Mouse (Mus musculus) layer of hippocampus, adult 18-20 months (tissue): ENCODE measurements around the gene Adcy6. TPM values are rescaled to one million over a fixed set of nuclear protein-coding genes. Genes with fewer than 3 reads are reported as not detected.

ENCODE experiments used
- DNase-seq, 2 experiments: peaks; one replicate each; pipeline ENCODE4 v3.0.0; 2022; ENCODE audit warnings: low spot score in 2 of 2
- total RNA-seq, 2 experiments: library from RNA; stranded (reverse); gene quantifications; 2 replicates each; pipeline ENCODE4 v1.2.3; 2021

Adcy6 gene
- total RNA-seq, 2 experiments from 2014 or later: 46.5 to 48.2 TPM

DNA sequence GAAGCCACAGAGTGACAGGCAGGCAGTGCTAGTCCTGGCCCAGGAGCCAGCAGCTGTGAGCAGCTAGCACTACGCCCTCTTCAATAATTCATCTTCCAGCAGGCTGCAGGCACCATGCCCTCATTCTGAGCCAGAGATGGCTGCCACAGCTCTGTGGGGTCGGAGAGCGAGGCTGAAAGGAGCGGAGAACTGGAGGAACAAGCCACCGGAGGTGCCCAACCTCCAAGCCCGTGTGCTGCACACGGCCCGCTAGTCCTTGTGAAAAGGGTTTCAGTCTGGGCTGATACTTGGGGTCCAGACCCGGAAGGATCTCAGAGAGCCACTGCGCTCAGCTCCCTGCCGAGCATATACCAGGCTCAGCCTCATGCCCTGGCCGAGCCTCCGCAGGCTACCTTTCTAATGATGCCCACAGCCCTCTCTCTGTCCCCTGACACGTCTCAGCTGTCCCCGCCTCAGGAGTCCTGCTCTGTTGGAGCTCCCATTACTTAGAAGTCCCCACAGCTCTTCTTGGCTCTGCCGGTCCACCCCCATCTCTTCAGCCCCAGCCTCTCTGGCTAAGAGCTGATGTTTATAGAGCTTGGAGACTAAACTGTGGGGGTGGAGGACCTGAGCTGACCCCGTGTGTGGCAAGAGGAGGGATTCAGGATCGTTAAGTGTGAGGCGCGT is 18.8 kb upstream of the Adcy6 start:
- no peak for DNase-seq

DNA sequence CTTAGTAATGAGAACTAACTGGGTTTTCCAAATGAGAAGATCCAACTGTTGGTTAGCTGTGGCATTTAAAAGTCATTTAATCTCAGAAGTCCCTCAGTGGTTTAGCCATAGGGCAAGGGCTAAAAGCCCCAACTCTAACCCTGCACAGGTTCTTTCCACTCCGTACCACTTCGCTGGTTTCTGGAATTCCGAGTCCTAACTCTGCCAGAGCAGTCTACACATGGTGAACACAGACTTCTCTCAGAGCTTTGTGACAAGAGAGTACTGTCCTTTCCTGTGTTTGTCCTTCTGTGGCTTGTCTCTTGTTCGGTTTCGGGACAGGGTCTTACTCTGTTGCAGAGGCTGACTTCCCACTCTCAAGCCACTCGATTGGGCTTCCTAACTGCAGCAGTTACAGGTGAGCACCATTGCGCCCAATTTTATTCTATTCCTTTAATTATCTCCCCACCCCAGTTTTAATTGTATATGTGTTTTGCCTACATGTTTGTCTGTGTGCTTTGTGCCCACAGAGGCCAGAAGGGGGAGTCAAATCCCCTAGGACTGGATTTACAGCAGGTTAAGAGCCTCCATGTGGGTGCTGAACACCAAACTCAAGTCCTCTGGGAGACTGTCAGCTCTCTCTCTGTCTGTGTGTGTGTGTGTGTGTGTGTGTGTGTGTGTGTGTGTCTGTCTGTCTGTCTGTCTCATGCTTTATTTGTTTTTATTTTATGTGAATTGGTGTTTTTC is 16.8 kb upstream of the Adcy6 start:
- DNase-seq: no peak

DNA sequence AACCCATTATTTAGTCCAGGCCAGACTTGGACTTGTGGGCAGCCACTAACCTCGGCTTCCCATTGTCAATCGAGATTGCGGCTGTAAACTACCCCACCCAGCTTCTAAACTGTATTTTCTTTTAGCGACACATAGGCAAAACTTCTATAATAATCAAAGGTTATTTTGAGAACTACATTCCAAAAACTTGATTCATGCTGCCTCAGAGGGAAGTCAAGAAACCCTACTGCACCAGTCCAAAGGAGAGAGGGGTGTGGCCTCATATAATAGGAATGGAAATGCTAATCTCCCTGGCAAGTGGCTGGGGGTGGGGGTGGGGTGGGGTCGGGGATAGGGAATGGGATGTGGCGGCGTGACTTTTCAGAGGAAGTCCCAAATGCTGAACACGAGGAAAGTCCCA is 16.2 kb upstream of the Adcy6 start:
- no peak for DNase-seq

DNA sequence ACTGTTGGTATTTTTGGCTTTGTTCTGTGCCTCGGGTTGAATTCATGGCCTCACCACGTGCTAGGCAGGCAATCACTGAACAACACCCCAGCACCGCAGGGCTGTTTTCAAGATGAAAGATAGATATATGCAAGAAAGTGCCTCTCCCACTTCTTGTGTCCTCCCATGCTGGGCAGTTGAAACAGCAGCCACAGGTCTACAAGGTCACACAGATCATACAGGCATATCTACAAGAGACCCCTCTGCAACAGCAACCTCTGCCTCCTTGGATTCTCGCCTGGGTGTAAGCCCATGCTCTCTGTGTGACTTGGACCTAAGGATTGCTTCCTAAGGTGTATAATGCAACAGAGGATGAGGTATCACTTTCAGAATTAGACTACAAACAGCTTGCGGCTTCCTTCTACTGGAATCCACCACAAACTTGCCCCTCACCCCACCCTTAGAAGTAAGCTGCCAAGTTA is 13.5 kb upstream of the Adcy6 start:
- DNase-seq: no peak

DNA sequence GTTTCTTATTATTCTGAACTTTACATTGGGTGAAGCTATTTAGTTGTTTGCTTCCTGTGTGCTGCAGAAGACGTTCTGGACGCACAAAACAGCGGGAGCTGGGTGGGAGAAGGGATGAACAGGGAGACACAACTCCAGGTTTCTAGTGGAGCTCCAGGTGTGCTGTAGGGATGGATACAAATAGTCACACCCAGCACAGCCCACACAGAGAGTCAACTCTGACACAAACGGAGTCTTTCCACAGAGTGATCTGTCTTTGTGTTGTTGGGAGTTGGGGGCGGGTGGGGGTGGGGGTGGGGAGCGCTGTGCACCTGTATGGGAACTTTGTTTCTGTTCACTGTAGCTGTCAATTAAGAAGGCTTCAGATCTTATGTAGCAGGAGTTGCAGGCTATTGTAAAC is 12.8 kb upstream of the Adcy6 start:
- DNase-seq: no peak

DNA sequence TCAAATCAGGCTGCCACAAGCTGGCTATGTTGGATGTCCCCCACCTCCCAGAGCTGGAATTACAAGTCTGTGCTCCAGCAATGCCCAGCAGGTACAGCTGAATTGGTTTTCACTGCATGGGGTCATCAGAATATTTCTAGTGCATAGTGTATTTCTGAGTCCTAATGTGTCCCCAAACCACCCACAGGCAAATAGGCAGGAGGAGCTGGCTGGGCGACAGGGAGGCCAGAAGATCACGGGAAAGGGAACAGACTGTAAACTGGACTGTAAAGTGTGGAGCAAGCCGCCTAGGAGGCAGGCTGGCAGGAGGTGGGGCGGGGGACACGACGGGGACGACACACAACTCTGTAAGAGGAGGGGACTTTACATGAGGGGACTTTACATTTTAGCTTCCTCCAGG is 12.3 kb upstream of the Adcy6 start:
- DNase-seq: no peak

DNA sequence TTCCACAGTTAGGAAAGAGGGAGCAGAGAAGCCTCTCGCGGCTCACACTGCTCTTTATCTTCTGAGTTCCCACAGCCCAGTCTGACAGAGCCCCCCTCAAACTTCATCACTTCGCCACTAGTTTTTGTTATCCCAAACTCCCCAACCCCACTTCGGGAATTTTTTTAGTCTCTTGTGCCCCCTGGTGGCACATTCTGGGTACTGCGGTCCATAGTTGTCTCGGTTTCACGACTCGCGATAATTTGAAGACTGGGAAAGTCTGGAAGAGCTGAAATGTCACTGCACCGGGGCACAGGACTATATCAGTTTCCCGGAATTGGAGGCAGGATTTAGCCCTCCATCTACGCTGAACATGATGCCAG is 7.3 kb upstream of the Adcy6 start:
- DNase-seq: peak; percentile 65 to 78

DNA sequence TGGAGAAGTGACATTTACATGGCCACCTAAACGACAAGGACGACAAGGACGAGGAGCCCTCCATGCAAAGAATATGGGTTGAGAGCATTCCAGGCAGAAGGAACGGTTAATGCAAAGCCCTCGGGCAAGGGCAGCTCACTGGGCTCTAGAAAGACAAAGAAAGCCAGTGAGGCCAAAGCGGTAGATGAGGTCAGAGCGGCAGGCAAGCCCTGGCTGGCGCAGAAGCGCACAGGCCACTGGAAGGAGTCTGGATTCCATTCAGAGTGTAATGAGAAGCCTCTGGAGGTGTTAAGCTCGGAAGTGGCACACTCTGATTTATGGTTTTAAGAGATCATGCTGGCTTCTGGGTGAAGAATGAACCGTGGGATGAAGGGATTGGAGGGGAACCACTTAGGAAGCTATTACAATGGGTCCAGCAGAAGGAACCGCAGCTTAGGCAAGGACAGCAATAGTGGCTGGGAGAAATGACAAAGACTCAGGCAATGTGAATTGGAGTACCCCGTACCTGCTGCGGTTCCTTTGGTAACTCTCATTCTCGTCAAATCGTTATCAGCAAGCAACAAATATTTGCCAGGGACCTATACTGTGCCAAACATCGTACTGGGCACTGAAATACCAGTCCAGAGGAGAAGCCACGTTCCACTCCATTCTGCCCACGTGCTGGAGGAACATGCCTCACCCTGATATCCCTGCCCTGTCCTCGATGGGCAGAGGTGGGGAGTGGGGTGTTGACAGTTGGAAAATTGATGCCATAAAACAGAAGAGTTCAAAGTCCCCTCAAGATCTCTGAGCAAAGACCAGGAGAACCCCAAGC is 6.7 kb upstream of the Adcy6 start:
- no peak for DNase-seq

DNA sequence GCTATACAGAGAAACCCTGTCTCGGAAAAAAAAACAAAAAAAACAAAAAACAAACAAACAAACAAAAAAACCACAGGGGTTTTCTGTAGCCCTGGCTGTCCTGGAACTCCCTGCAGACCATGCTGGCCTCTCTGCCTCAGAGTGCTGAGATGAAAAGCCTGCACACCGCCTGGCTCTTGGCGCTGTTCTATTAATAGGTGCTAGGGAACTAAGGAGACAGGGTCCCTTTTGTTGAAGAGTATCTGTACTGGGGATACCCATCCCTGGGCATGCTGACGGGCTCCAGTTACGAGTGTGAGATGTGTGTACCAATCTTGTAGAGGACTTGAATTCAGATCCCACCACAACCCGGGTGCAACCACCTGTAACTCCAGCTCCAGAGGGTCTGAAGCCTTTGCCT is 5.9 kb upstream of the Adcy6 start:
- no peak for DNase-seq

DNA sequence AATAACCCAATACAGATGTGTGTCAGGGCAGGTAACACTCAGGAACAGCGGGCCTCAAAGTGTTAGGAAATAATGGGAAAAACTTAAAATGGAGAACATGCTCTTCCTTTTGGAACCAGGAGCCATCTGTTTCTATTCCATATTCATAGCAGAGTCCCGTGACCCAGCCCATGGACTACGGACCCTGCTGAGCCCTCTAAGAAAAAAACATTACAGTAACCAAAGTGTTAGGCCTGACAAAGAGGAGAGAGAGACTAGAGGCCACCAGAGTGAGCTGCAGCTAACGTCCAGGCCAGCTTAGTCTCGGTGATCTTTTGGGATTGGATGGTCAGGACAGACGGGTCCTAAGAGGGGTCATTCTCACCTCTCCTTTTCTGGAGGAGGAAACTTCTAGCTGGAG is 5.1 kb upstream of the Adcy6 start:
- no peak for DNase-seq

DNA sequence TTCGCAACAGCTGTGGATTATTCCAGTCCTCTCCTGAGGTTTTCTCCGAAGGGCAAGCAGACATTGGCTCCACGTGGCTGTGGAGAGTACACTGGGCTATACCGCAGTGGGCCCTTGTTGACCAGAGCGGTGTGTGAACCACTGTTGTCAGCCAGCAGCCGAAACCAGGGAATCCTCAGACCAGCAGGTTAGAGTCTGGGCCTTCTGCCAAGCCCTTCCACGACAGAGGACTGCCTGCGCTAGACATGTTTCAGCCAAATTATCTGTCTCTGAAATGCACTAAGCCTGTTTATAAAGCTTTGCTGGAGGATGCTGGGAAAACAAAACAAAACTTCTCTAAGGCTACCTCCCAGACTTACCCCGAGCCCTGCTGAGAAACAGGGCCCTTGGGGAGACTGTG is 4.7 kb upstream of the Adcy6 start:
- DNase-seq: no peak

DNA sequence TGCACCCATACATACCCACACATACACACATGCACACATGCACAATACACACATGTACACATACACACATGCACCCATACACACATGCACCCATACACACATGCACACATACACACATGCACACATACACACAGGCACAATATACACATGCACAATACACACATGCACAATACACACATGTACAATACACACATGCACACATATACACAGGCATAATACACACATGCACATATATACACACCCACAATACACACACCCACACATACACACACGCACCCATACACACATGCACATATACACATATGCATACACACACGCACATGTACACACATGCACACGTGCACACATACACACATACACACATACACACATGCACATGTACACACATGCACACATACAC is 2.4 kb upstream of the Adcy6 start:
- no peak for DNase-seq

DNA sequence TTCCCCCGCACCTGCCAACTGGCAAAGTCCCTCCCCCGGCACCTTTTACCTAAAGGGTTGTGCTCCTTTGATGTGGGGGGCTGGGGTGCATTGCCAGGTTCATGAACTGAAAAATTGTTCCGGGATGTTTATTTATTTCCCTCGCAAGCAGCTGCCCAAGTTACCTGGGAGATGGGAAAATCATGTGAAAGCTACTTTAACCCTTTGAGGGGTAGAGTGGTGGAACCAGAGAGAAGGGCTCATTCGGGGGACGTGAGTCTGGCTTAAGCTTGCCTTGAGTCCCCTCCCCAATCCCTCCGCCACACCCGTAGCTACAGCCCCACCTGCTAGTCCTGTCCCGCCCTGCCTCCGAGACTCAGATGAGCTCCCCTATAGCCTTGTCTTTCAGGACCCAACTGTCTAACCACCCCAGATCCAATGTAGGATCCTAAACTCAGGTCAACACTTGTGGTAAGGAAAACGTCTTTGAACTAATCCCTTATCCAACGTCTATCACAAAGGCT is 306 bp upstream of the Adcy6 start:
- no peak for DNase-seq

DNA sequence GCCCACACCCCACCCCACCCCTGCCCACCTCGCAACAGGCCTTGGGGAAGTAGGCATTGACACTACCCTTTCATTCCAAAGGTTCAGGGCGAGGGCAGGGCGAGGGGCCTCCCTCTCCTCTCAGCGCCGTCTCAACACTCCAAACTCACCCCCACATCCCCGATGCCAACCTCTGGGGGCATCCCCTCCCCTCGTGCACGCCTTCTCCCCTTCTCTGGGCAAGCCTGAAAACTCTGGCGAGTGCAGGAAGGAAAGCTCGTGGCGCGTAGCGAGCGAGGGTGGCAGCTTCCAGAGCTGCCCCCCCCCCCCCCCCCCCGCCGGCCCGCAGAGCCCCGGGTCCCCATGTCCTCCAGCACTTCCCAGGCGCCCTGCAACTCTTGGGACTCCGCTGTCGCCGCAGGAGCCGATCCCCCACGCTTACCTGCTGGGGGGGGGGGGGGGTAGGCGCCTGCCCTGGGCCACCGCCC is 1.1 kb downstream of the Adcy6 start:
- no peak for DNase-seq

DNA sequence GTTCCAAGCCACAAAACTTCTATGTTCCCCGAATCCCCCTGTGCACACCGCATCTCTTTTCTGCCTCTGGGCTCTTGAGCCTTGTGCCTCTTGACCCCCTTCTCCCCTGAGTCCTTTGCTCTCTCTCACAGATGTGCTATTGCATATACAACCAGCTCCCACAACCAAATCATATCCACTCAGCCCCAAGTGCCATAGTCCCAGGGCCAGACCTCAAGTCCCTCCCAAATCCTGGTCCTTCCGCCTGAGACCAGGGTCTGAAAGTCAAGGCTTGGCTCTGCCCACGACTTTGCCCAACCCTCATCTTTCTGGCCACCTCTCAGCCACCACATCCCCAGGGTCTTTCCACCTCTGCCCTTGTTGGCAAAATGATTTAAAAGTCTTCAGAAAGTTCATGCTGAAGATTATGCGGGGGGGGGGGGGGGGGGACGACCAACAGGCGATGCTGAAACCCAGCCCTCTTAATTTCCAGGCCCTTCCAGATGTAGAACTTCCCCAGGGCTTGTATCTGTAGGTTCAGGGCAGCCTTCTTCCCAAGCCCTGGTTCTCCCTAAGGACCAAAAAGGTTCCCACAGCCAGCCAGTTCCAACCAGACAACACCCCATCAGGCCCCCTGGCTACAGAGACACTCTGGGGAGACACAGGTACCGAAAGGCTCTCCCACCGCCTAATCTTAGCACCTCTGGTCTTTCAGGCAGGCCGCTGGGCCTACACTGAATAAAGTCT is 1.7 kb downstream of the Adcy6 start:
- DNase-seq: no peak

DNA sequence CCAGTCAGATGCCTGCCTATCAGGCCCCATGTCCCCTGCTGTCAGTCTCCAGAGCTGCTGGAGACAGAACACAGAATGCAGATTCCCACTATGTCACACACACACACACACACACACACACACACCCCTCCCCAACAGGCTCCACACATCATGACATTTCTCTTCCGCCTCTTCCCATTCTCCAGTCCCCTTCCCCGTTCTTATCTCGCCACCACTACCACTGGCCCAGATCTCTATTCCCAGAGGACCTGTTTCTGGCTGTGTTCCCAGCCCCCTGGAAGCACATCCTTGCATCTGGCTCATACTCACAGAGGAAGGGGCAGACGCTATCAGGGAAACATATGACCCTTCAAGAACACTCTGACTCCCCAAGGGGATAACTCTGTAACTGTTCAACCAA is 2.3 kb downstream of the Adcy6 start:
- no peak for DNase-seq

DNA sequence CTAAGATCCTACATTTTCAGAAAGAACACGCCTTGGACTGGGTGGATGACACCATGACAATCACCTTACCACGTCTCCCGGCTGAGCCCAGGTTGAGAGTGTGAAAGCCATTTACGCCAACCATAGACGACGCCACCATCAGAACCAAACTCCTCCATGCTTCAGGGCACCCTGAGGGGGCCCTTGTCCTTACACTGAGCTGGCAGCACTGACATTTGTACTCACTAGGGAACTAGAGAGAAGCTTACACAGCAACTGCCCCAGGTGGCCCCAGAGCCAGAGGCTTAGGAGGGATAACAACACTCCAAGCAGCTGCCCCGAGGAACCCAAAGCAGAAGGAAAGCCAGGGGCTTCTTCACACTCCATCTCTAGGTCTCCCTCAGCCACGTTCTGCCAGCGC is 3.1 kb downstream of the Adcy6 start:
- DNase-seq: no peak

DNA sequence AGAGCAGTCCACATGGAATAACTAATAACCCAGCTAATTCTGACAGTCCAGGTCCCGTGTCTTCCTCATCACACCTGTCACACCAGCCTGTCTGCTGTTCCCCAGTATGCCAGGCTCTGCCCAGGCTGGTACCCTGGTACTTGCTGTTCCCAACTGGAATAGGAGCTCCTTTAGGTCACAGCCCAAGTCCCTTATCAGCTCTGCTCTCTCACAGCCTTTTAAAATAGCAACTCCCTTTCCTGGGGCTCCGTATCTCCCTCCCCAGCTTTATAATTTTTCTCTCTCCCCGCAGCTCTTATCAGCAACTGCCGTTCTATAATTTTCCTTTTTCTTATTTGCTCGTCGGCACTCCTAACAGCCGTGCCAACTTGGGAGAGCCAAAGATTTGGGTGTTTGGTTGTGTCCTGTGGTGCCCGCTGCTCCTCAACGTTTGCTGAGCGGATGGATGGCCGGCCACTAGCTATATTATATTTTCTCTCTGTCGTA is 3.8 kb downstream of the Adcy6 start:
- DNase-seq: no peak

DNA sequence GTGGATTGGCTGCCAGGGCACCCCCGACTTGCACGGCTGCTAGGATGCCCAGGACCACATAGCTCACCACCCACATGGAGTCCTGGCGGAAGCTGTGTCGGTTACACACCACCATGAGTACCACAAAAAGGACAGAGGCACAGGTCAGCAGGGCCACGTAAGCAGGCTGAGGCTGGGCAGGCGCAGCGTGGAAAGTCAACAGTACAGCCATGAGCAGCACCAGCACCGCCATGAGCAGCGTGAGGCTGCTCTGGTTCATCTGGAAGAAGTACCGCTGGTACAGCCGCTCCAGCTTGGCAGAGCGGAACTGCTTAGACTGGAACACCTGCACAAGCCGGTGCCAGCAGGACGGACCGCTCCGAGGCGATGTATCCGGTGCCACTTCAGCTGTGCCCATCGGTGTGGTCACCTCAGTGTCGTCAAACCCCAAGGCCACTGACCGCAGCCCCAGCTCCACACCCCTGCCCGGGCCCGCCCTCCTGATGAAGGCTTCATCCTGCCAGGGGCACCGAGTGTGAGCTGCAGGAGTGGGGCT is 5.8 kb downstream of the Adcy6 start:
- no peak for DNase-seq

DNA sequence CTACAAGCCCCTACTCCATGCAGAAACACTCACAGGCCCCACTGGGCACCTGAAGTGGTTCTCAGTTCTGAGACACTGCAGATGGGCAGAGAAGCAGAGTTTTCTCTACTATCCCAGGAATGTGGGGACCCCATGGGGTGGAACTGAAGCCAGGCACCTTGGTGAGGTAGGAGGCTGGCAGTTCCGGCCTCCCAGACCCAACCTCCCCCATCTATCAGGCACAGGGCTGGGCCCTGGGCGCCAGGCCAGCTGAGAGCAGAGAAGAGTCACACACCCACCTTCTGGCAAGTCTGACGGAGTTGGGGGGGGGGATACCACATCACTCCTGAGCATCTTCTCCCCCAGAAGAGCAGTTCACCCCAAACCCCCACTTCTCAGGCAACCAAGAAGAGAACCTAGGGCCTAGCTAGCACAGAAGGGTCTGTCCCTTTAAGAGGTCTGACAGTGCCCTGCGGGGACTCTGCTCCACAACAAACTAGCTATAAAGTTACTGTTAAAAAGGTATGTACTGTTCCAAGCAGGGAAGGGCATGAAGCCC is 6.9 kb downstream of the Adcy6 start:
- no peak for DNase-seq
